Mouse (Mus musculus): ENCODE data around the gene Efl1. TPM values are rescaled to one million over a fixed set of nuclear protein-coding genes. Genes with fewer than 3 reads are reported as not detected.
"Not testable (repeated sequence)": the region's sequence is repeated elsewhere in the genome, so short reads cannot be mapped to it uniquely, and the experiment has no call there.

The Efl1 gene
- polyA plus RNA-seq, 1 experiment from 2014 or later, result 19.3 TPM

GRCm38 (mm10) chr7:82744167-82744715 lies 95.8 kb downstream of the Efl1 start:
- H3K9me3 ChIP-seq (replicated peaks), result no peaks in the 10 kb centered on the region
- H3K9ac ChIP-seq, result no peak overlapping the region
- H3K4me1 ChIP-seq, result peaks cover 13% of the 10 kb centered on the region
- H3K4me2 ChIP-seq (replicated peaks), result no peak overlapping the region
- WGBS, result 83% methylated on average over 18 of the region's 18 CpGs
- no peaks in the 10 kb centered on the region for H3K36me3 ChIP-seq
- H3K27ac ChIP-seq, result peak overlapping the region; percentile 40; the same call in 1 of the 2 replicates
- H3K27me3 ChIP-seq, result no peaks in the 10 kb centered on the region
- ATAC-seq (ENCODE audit: low FRiP score), result no peak; the same call in 1 of the 2 replicates
- no peak overlapping the region for H3K4me3 ChIP-seq

- peaks cover 10% of the 10 kb centered on the region for H3K4me1 ChIP-seq
- peaks cover 5% of the 10 kb centered on the region; the same call in 1 of the 2 replicates for H3K36me3 ChIP-seq
- H3K9ac ChIP-seq, result no peak overlapping the region
- no peak overlapping the region for H3K4me2 ChIP-seq (replicated peaks)
- no peaks in the 10 kb centered on the region for H3K27me3 ChIP-seq
- no peak overlapping the region for H3K4me3 ChIP-seq
- whole genome bisulfite sequencing, result 70% methylated on average over 2 of the region's 2 CpGs
- H3K9me3 ChIP-seq (replicated peaks), result no peaks in the 10 kb centered on the region
- no peak for ATAC-seq (ENCODE audit: low FRiP score)
- H3K27ac ChIP-seq, result no peak overlapping the region
Observed at GRCm38 (mm10) chr7:82748812-82749211, 100.4 kb downstream of the Efl1 start.

DNA sequence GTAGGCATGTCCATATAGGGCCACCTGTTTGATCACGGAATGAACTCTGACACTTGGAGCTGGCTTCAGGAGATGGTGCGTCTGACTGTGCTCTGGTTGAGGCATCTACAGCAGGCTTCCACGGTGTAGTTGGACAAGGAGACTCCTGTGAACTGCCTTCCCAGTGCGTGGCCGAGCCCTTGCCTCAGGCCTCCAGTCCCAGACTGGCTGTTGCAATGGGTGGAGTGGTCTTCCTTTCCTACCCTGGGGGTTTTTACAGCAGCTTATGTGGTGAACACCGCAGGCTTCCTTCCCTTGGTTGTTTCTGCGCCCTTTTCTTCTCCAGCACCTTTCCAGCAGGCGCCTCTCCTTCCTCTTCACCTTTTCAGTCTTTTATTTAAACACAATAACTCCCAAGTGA lies 100.8 kb downstream of the Efl1 start:
- Histone ChIP-seq H3K4me1 (peaks cover 7% of the 10 kb centered on the region), H3K9me3 (replicated peaks) (no peaks in the 10 kb centered on the region), H3K27me3 (no peaks in the 10 kb centered on the region), H3K27ac (no peak overlapping the region), H3K9ac (no peak overlapping the region), H3K4me3 (no peak overlapping the region), H3K4me2 (replicated peaks) (no peak overlapping the region), H3K36me3 (peaks cover 5% of the 10 kb centered on the region; the same call in 1 of the 2 replicates)
- ATAC-seq (ENCODE audit: low FRiP score), result no peak
- 90% methylated on average over 8 of the region's 8 CpGs for WGBS

DNA sequence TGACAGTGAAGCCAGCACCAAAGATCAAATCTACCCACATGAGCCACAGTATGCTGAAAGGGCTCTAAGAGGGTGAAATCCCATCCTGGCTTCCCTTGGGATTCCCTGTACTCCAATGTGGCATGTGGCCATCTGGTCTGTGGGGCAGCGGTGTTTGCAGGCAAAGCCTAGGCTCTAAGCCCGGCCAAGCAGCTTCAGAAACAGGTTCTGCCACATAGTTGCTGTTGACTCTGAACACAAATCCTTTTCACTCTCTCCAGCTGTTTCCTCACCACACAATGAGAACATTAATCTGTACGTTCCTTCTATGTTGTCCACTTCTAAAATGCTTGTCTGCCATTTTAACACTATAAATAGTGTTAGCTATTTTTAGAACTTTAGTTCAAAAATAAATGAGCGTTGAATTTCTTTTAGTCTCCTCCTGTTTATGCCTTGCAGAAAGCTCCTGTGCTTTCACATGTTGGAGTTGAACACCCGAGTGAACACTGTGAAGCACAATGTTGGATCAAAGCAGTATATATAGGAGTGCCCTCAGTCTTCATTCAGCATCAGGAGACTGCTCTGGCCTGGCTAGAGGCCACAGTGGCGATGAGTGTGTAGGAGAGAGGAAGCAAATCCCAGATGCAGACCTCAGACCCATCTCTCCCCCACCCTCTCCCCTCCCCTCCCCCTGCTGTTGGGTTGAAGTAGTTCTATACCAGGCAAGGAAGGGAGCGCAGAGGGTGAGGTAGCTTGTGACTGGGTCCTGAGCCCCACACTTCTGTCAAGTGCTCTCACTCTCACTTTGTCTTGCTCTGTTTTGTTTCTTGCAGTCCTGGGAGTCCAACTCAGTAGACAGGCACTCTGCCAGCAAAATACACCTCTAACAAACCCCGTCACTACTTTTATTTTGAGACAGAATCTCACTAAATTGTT lies 104.0 kb downstream of the Efl1 start:
- Histone ChIP-seq H3K27ac (peak overlapping the region; percentile 50), H3K9ac (no peak overlapping the region), H3K36me3 (peaks cover 16% of the 10 kb centered on the region; the same call in 1 of the 2 replicates), H3K27me3 (no peaks in the 10 kb centered on the region), H3K4me2 (replicated peaks) (no peak overlapping the region), H3K9me3 (replicated peaks) (no peaks in the 10 kb centered on the region), H3K4me3 (no peak overlapping the region), H3K4me1 (peaks cover 4% of the 10 kb centered on the region)
- ATAC-seq (ENCODE audit: low FRiP score), result no peak
- 77% methylated on average over 8 of the region's 8 CpGs for WGBS

GRCm38 (mm10) chr7:82755602-82756155 lies 107.3 kb downstream of the Efl1 start:
- Histone ChIP-seq H3K27ac (no peak overlapping the region), H3K4me2 (replicated peaks) (no peak overlapping the region), H3K36me3 (peaks cover 16% of the 10 kb centered on the region; the same call in 1 of the 2 replicates), H3K4me1 (peaks cover 4% of the 10 kb centered on the region), H3K27me3 (no peaks in the 10 kb centered on the region), H3K4me3 (no peak overlapping the region), H3K9me3 (replicated peaks) (no peaks in the 10 kb centered on the region), H3K9ac (no peak overlapping the region)
- no peak for ATAC-seq (ENCODE audit: low FRiP score)
- WGBS, result 87% methylated on average over 8 of the region's 8 CpGs

- Histone ChIP-seq H3K9ac (no peak overlapping the region), H3K9me3 (replicated peaks) (no peaks in the 10 kb centered on the region), H3K36me3 (peaks cover 26% of the 10 kb centered on the region), H3K4me2 (replicated peaks) (no peak overlapping the region), H3K4me1 (no peaks in the 10 kb centered on the region), H3K27ac (no peak overlapping the region), H3K4me3 (no peak overlapping the region), H3K27me3 (no peaks in the 10 kb centered on the region)
- ATAC-seq (ENCODE audit: low FRiP score), result no peak
- WGBS, result 94% methylated on average over 4 of the region's 4 CpGs
Observed at GRCm38 (mm10) chr7:82758521-82758920, 110.1 kb downstream of the Efl1 start.

GRCm38 (mm10) chr7:82759091-82759490 lies 110.7 kb downstream of the Efl1 start:
- no peak for ATAC-seq (ENCODE audit: low FRiP score)
- Histone ChIP-seq H3K9me3 (replicated peaks) (no peaks in the 10 kb centered on the region), H3K9ac (no peak overlapping the region), H3K27me3 (no peaks in the 10 kb centered on the region), H3K27ac (no peak overlapping the region), H3K4me1 (no peaks in the 10 kb centered on the region), H3K4me3 (no peak overlapping the region), H3K36me3 (peaks cover 26% of the 10 kb centered on the region), H3K4me2 (replicated peaks) (no peak overlapping the region)
- 93% methylated on average over 4 of the region's 4 CpGs for WGBS

GRCm38 (mm10) chr7:82764951-82765350 lies 116.5 kb downstream of the Efl1 start:
- H3K4me2 ChIP-seq (replicated peaks), result no peak overlapping the region
- peaks cover 4% of the 10 kb centered on the region for H3K4me1 ChIP-seq
- H3K9ac ChIP-seq, result no peak overlapping the region
- no peak for ATAC-seq (ENCODE audit: low FRiP score)
- no peaks in the 10 kb centered on the region for H3K27me3 ChIP-seq
- no peak overlapping the region for H3K4me3 ChIP-seq
- 85% methylated on average over 1 of the region's 1 CpGs for WGBS
- no peak overlapping the region for H3K27ac ChIP-seq
- H3K36me3 ChIP-seq, result peaks cover 15% of the 10 kb centered on the region
- H3K9me3 ChIP-seq (replicated peaks), result no peaks in the 10 kb centered on the region

- Histone ChIP-seq H3K9me3 (replicated peaks) (no peaks in the 10 kb centered on the region), H3K27ac (no peak overlapping the region), H3K9ac (no peak overlapping the region), H3K27me3 (no peaks in the 10 kb centered on the region), H3K4me3 (no peak overlapping the region), H3K4me2 (replicated peaks) (no peak overlapping the region), H3K36me3 (peaks cover 15% of the 10 kb centered on the region), H3K4me1 (peaks cover 11% of the 10 kb centered on the region)
- ATAC-seq (ENCODE audit: low FRiP score), result no peak
- 75% methylated on average over 6 of the region's 6 CpGs for WGBS
Observed at GRCm38 (mm10) chr7:82766623-82767022, 118.2 kb downstream of the Efl1 start.

DNA sequence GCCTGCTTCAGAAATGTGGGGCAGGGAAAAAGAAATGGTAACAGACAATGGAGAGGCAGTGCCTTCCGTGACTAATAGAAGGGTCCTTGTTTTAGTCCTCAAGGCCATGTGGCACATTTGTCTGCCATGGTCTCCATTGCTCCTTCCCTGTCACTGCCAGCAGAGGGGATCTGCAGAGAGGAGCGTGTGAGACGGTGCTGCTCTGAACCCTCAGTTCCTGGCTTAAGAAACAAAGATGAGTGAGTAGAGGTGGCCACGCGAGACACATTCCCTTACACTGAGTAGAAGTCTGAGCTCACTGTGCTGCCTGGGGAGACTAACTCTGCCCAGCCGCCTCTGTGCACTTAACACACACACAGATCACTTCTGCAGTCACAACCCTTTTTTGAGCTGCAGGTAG lies 121.8 kb downstream of the Efl1 start:
- Histone ChIP-seq H3K27me3 (no peaks in the 10 kb centered on the region), H3K4me2 (replicated peaks) (no peak overlapping the region), H3K9ac (no peak overlapping the region), H3K36me3 (no peaks in the 10 kb centered on the region), H3K4me3 (no peak overlapping the region), H3K27ac (peak overlapping the region; percentile 35; the same call in 1 of the 2 replicates), H3K4me1 (peaks cover 18% of the 10 kb centered on the region), H3K9me3 (replicated peaks) (no peaks in the 10 kb centered on the region)
- no peak for ATAC-seq (ENCODE audit: low FRiP score)
- WGBS, result 45% methylated on average over 6 of the region's 6 CpGs

- 80% methylated on average over 24 of the region's 29 CpGs for WGBS
- not testable (repeated sequence) for H3K27me3 ChIP-seq; H3K9me3 ChIP-seq (replicated peaks); H3K4me3 ChIP-seq; H3K9ac ChIP-seq; H3K27ac ChIP-seq; H3K36me3 ChIP-seq; H3K4me2 ChIP-seq (replicated peaks)
- ATAC-seq (ENCODE audit: low FRiP score), result peak; percentile 99
- peaks cover 18% of the 10 kb centered on the region for H3K4me1 ChIP-seq
Observed at GRCm38 (mm10) chr7:82770957-82771660, 122.7 kb downstream of the Efl1 start.

- not testable (repeated sequence) for H3K27me3 ChIP-seq; H3K27ac ChIP-seq; H3K9me3 ChIP-seq (replicated peaks); H3K4me3 ChIP-seq; H3K4me2 ChIP-seq (replicated peaks); H3K36me3 ChIP-seq; H3K9ac ChIP-seq
- peak; percentile 35; the same call in 1 of the 2 replicates for ATAC-seq (ENCODE audit: low FRiP score)
- H3K4me1 ChIP-seq, result peaks cover 18% of the 10 kb centered on the region
- WGBS, result 91% methylated on average over 25 of the region's 25 CpGs
Observed at GRCm38 (mm10) chr7:82771661-82772021, 123.2 kb downstream of the Efl1 start.
